Mouse (Mus musculus) heart, adult 2 months (tissue): ENCODE data around the gene Gfpt1.

Experiments used
- CTCF ChIP-seq: fragments of 200-600 bp; IDR thresholded peaks from 2 replicates; pipeline ENCODE4 v1.8.1; 2022; ENCODE audit warnings: antibody characterized with exemption, mild to moderate bottlenecking, moderate library complexity
- EP300 ChIP-seq: fragments of 200-500 bp; IDR thresholded peaks from 2 replicates; pipeline ENCODE4 v1.6.1; 2011; ENCODE audit warnings: low read depth, low read length, control low read depth; ENCODE audit not compliant: insufficient read depth

GRCm38 (mm10) chr6:87059754-87060153 is 17.1 kb downstream of the Gfpt1 start:
- TF ChIP-seq EP300 (no peak), CTCF (peak; percentile 44)
